8 mouse cellular contexts compared by ENCODE assay signal in the genomic region with DNA sequence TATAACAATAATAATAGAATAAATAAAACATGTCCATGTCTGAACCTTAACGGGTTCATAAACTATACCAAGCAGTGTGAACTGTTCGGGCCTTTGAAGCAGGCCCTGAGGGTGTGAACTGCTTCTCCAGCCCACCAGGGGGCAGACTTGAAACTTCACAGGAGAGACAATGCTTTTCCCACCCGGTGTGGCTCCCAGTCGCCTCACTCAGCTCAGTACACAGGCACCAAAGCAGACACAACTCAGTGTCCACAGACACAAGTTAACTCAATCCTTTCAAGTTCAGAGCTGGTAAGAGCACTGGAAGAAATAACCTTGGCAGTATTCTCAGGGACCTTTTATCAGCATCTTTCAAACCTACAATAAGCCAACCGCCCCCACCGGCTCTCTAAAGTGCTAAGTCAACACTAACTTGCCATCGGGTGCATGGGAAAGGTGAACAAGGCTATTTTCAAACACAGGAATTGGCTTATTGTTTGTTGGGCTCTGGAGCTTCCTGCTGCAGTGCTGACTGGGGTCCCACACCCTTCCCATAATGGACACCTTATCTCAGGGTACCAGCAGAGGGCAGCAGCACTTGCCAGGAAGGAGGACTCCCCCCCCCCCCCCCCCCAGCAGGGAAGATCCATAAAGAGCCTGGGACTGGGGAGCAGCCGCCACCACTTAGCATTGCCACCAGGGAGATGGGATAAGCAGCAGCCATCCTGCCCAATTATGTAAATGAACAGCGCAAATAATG. TPM values are rescaled to one million over a fixed set of nuclear protein-coding genes. Genes with fewer than 3 reads are reported as not detected.
DNase-seq lines count a peak whose midpoint lies in the region; ATAC-seq lines count a peak whose summit lies in the region.

No protein-coding gene starts in this region.

- H3K36me3 ChIP-seq in hindbrain, embryonic 15.5 days, result no peaks in the 10 kb centered on the region

- H3K27me3 ChIP-seq in hindbrain, embryonic 15.5 days, result no peaks in the 10 kb centered on the region

- H3K27ac ChIP-seq in hindbrain, embryonic 15.5 days (replicated peaks), result peak overlapping the region; percentile 6; the same call in 1 of the 2 replicates

- ATAC-seq in hindbrain, embryonic 15.5 days (ENCODE audit: low FRiP score, low read depth), result peak; percentile 85

- H3K9me3 ChIP-seq in hindbrain, embryonic 15.5 days, result no peaks in the 10 kb centered on the region

- H3K4me2 ChIP-seq in hindbrain, embryonic 15.5 days, result peak overlapping the region; percentile 2; the same call in 1 of the 2 replicates

- peaks cover 11% of the 10 kb centered on the region for H3K4me1 ChIP-seq in hindbrain, embryonic 15.5 days (replicated peaks)

- peak; percentile 78 for DNase-seq in T-cell, adult 2 months (ENCODE audit: low spot score)
- DNase-seq in cerebellum, postnatal 10 days, result peak; percentile 90
- DNase-seq in frontal cortex, postnatal 36 days (ENCODE audit: low spot score in 2 of 2), result peak; percentile 80 to 82
- peak; percentile 70 to 74 for DNase-seq in layer of hippocampus, postnatal 36 days
- DNase-seq in lung, postnatal 36 days, result peak; percentile 88
- DNase-seq in right cerebral cortex, adult 2 months (ENCODE audit: low spot score in 2 of 2), result peak; percentile 84 to 85
- DNase-seq in yolk sac, embryonic 10.5 days (ENCODE audit: low spot score), result peak; percentile 63

- no peak overlapping the region for H3K9ac ChIP-seq in hindbrain, embryonic 15.5 days

- WGBS in hindbrain, embryonic 15.5 days, result 33% methylated on average over 9 of the region's 9 CpGs

- no peak overlapping the region for H3K4me3 ChIP-seq in hindbrain, embryonic 15.5 days

RNA-seq across cellular contexts. Expression of a gene that starts 44.4 kb away (rescaled TPM):
- polyA plus RNA-seq in hindbrain, embryonic 15.5 days (2015; fragmentation: Nextera tagmentation; extraction: Ambion mirVana), result 6.1 and 6.3 TPM in 2 replicates
- 10 to 100 TPM; 22.7 to 24.7 TPM for total RNA-seq in layer of hippocampus, postnatal 36 days (2021)
